Mouse (Mus musculus) liver, postnatal 0 days (tissue): Measurements from ENCODE around the gene Umodl1.

Experiments used
- CTCF ChIP-seq: sonication (generic); IDR thresholded peaks from 2 replicates; pipeline ENCODE4 v1.5.1; 2016; ENCODE audit warnings: antibody characterized with exemption, low read depth
- EP300 ChIP-seq: IDR thresholded peaks from 2 replicates; pipeline ENCODE4 v1.6.1; 2016; ENCODE audit warnings: antibody characterized with exemption, low read depth, mild to moderate bottlenecking

DNA sequence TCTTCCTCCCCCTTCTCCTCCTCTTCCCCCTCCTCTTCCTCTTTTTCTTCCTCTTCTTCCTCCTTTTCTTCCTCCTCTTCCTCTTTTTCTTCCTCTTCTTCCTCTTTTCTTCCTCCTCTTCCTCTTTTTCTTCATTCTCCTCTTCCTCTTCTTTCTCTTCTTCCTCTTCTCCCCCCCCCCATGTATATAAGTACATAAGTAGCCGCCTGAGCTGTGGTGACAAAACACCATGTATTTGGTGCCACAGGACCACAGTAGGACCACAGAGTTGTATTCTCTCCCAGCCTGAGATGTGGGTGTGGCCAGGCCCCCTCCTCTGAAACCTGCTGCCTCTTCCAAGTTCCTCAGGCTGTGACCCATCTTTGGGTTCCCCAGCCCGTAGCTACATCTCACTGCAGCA, 50.8 kb downstream of the Umodl1 start:
- TF ChIP-seq CTCF (no peak), EP300 (no peak)
